Mouse (Mus musculus): ENCODE data around the gene Ttc33.

- no peak for TF ChIP-seq EP300 (IDR thresholded peaks at IDR 0.05; ENCODE audit: low read depth)
- TF ChIP-seq CTCF (IDR thresholded peaks at IDR 0.05; ENCODE audit: low read depth) = no peak
Observed at GRCm38 (mm10) chr15:5237012-5237660, 51.8 kb downstream of the Ttc33 start.

Measured in heart, postnatal 0 days (tissue).